Mouse (Mus musculus) frontal cortex, postnatal 36 days (tissue): ENCODE measurements around the gene Rrm1.
A peak's percentile ranks its signal among the peaks of the same experiment; 100 is the strongest.
"Not testable (repeated sequence)": the region's sequence is repeated elsewhere in the genome, so short reads cannot be mapped to it uniquely, and the experiment has no call there.

ENCODE experiments used
- DNase-seq, 2 experiments: peaks; one replicate each; pipeline ENCODE4 v3.0.0; 2022; ENCODE audit warnings: low spot score in 2 of 2

The Rrm1 gene

DNA sequence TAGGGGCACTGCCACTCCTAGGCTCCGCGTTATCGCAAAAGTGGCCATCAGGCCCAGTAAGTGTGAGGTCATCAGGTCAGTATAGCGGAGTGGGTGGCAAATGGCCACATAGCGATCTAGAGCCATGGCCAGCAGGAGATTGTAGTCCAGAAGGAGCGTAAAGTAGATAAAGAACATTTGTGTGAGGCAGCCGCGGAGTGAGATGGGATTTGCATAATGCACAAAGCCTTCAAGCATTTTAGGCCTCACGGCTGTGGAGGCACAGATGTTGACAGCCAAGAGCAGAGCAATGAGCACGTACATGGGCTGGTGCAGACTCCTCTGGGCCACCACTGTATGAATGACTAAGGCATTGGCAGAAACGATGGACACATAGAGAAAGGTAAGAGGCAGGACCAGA is 35.9 kb downstream of the Rrm1 start:
- DNase-seq = no peak

- DNase-seq = no peak
These were observed 36.9 kb downstream of the Rrm1 start for GRCm38 (mm10) chr7:102478425-102478824.

GRCm38 (mm10) chr7:102478926-102479325 is 37.4 kb downstream of the Rrm1 start:
- no peak for DNase-seq

GRCm38 (mm10) chr7:102479368-102480078 is 38.0 kb downstream of the Rrm1 start:
- DNase-seq = no peak

GRCm38 (mm10) chr7:102480821-102481220 is 39.3 kb downstream of the Rrm1 start:
- DNase-seq = no peak

DNA sequence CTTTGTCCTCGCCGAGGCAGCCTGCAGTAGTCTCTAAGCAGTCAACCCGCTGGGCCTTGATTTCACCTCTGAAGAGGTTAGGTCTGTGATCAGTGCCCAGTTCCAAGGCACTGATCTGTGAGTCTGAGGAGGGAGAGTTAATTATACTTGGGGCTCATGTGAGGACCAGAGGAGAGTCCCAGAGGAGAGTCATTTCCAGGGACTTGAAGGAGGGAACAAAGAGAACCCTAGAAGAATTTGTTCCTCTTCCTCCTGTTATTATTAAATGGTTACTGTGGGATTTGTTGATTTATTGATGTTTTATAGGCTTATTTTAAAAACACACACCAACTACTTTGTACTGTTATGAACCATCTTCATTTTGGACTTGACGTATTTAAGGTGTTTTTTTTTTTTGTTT is 40.1 kb downstream of the Rrm1 start, which contains the start of gene Olfr543:
Gene Olfr543 (minus strand): TSS at position 101 of the 400 bp plus-strand sequence.
- DNase-seq = no peak

DNA sequence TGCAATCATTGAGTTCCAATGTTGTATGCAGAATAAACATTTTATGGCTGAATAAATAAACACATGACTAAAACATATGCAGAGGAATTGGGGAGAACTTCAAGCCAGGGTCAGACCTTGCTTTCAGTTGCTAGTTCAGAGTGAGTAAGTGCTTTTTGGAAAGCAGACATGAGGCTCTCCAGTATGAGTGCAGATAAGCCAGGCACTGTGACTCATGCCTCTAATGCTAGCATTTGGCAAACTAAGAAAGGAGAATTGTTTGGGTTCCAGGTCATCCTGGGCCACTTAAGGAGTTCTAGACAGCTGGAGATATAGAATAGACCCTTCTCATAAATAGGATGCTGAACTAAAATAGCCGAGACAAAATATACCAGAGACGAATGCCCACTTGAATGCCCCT is 42.2 kb downstream of the Rrm1 start:
- DNase-seq = no peak

DNA sequence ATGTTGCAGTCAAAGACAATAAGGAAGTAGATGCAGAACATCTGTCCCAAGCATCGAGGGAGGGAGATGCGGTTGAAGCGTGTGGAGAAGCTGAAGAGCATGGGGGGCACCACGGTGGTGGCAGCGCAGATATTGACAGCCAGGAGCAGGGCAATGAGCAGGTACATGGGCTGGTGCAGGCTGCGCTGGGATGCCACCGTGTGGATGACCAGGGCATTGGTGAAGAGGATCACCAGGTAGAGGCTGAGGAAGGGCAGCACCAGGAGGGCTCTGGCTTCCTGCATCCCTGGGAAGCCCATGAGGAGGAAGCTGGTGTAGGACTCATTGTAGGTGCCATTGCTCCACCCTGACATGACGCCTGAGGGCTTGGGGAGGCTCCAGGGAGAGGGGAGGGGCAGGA is 43.3 kb downstream of the Rrm1 start:
- DNase-seq = not testable (repeated sequence)

GRCm38 (mm10) chr7:102486105-102486504 is 44.6 kb downstream of the Rrm1 start:
- no peak for DNase-seq

DNA sequence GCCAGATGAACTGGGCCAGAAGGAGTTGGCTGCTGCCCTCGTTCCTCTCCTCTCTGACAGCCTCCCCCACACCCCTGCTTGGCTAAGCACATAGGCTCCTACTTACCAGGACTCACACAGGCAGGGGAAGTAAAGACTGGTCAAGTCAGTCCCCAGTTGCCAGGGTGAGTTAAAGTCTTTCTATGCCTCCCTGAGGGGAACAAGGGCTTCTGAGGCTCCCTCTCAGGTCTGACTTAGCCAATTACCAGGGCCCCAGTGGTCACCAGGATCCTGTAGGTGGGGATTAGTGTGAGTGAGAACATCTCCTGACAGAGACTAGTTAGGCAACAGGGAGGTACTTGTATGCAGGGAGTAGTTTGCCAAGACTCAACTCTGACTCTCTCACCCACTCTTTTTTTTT is 46.7 kb downstream of the Rrm1 start, which contains the start of gene Olfr544:
Gene Olfr544 (minus strand): TSS at position 153 of the 400 bp plus-strand sequence.
- no peak for DNase-seq

GRCm38 (mm10) chr7:102494416-102494815 is 52.9 kb downstream of the Rrm1 start:
- DNase-seq = not testable (repeated sequence)

DNA sequence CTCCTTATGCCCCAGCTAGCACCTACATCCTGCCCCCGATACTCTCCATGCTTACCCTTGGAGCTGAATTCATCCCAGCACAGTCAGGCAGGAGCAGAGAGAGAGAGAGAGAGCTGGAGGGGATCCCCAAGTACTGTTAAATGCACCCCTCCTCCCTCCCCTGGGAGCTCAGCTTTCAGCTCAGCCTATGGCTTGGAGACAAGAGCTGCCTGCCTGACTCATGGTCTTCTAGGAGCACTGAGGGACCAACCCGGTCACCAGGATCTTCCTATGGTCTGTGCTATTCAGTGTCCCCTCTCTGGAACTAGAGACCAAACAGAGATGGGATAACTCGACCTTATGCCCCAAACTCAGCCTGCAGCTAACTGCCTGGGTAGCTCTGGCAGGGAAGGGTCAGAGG is 58.0 kb downstream of the Rrm1 start, which contains the start of gene Olfr545:
Gene Olfr545 (minus strand): TSS at position 101 of the 400 bp plus-strand sequence.
- no peak for DNase-seq

DNA sequence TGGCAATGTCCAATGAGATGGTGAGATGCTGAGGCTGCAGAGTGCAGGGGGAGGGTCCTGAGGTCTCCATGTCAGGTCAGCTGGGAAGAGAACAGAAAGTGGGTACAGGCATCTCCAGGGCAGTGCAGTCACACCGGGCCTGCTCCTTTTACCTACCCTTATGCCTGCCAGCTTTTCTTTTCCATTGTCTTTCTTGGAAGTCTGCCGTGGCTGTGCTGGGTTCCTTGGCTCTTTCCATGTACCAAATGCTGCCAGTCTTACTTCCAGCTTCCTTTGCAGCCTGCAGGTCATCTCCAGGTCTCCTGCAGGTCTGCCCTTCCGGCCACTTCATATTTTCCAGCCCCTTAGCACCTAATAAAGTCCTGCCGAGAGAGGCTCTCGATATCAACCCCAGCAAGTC is 60.5 kb downstream of the Rrm1 start:
- no peak for DNase-seq

DNA sequence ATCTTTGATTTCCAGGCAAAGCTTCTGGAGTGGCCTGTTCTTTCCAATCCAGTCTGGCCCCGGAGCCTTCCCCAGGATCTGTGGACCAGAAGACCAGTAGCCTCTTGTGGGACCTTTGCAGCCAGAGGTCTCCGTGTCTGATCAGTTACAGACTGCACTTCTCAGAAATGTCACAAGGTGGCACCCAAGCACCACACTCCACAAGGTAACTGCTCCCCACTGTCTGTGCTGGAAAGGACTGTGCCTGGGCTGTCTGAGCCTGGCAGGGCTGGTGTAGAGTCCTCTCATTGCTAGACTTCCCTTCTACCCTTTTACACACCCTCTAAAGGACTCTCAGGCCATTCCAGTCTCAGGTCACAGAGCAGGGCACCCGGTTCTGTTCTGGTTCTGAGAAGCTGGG is 65.4 kb downstream of the Rrm1 start:
- DNase-seq = peak; percentile 67 to 80

DNA sequence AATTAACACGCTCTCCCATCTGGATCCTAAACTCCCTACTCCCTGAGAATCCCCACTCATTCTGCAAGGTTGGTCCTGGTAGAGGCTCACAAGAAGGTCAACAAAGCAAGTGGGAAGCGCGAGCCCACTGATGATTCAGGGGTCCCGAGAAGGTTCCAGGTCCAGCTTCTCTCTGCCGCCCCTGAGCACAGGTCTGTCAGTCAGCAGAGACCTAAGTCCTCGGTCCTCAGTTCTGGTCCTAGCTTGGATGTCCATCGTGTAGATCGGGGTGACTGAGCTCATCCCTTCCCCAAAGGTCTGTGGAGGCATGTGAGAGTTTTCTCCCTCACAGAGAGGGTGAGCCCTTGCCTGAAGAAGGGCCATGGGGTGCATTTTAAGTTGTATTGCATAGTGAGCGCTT is 66.6 kb downstream of the Rrm1 start:
- no peak for DNase-seq

DNA sequence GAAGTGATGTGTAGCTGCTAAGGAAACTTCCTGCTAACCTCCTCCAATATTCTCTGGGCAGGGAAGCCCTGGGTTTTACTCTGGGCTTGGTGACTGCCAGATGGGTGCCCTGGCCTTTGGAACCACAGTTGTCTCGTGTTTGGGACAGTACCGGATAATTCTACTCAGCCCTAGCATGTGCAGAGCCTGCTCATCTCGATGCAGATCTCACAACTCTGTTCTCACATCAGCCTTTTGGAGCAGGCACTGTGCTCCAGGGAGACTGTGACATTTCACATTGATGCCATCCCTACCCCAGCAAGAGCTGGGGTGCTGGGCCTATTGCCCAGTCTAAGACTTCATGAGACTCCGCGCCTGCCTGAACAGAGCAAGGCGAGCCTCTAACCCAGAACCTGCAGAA is 67.2 kb downstream of the Rrm1 start:
- no peak for DNase-seq

DNA sequence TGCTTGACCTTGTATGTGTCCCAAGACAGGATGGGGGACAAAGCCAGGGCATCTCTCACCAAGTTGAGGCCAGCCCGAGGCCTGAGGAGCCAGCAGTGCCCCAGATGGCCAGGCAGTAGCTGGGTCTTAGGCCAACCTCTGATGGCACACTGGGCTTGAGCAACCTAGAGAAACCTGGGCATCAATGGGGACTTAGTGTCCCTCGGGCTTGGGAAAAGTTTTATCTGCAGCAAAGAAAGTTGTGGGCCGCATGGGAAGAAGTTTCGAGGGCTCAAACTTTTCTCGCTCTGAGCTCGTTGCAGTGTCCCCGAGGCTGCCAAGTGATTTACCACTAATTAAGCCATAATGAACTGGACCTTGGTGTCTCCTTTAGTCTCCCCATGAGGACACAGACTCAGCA is 68.2 kb downstream of the Rrm1 start:
- DNase-seq = no peak

DNA sequence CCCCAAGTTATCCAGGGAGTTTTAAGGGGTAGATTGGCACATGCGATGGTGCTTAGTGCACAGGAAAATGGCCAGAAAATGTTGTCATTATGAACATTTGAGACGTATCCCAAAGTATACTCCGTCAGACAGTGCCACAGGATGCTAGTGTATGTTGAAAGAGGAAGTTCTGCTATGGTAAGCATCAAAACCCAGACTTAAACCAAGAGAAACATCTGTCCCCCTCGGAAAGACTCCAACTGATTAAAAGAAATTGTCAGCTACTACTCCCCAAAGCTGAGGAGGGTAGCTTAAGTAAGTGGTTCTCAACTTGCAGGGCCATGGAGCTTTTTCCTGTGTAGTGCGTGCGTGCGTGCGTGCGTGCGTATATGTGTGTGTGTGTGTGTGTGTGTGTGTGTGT is 70.4 kb downstream of the Rrm1 start:
- no peak for DNase-seq

DNA sequence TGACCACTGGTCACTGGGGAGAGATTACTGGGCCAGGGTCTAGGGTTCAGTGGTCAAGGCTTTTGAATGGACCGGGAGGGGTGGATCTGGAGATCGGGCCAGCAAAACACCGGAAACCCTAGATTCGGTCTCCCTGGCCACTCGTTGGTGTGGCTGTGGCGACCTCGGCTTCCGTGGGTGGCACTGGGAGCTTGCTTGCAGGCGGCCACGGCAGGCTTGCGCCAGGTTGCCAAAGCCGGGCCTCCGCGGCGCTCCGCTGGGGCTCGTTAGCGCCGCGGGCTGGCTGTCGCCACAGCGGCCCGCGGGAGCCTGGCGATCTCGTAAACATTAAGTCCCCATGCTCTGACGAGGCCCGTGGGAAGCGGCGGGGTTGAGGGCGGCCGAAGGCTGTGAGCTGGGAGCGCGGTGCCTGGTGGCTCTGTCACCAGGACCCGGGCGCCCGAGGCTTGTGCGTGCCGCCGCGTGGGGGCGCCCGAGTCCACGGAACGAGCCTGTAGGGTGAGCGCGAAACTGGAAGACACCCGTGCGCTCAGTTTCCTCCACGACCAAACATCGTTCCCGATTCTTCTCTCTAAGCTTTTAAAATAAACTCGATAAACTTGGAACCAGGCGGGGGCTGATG is 71.4 kb downstream of the Rrm1 start:
- DNase-seq = peak; percentile 86

- no peak for DNase-seq
These were observed 72.6 kb downstream of the Rrm1 start for GRCm38 (mm10) chr7:102514144-102514543.

- DNase-seq = no peak
These were observed 75.0 kb downstream of the Rrm1 start for GRCm38 (mm10) chr7:102516261-102517050.

GRCm38 (mm10) chr7:102517051-102517335 is 75.5 kb downstream of the Rrm1 start:
- DNase-seq = no peak
